Mouse (Mus musculus) thymus, adult 2 months (tissue): ENCODE data around the gene Tars2. TPM values are rescaled to one million over a fixed set of nuclear protein-coding genes. Genes with fewer than 3 reads are reported as not detected.

Source experiments
- DNase-seq: peaks from one replicate; pipeline ENCODE4 v3.0.0; 2021
- H3K27ac ChIP-seq: fragments of 200-500 bp; 2 replicates; pipeline ENCODE4 v1.5.1; 2012; ENCODE audit warnings: low read length, control low read depth; ENCODE audit not compliant: control insufficient read depth, insufficient read depth
- H3K27me3 ChIP-seq: fragments of 200-500 bp; 2 replicates; pipeline ENCODE4 v1.6.1; 2012; ENCODE audit warnings: mild to moderate bottlenecking, low read length, moderate library complexity, mixed read lengths; ENCODE audit not compliant: control insufficient read depth, insufficient read depth
- H3K36me3 ChIP-seq: fragments of 200-500 bp; 2 replicates; pipeline ENCODE4 v1.6.1; 2012; ENCODE audit warnings: mild to moderate bottlenecking, low read length, moderate library complexity; ENCODE audit not compliant: control insufficient read depth, insufficient read depth
- H3K4me1 ChIP-seq: fragments of 200-500 bp; replicated peaks from 2 replicates; pipeline ENCODE4 v1.6.1; 2012; ENCODE audit warnings: low read length; ENCODE audit not compliant: control insufficient read depth, insufficient read depth
- H3K4me3 ChIP-seq: fragments of 200-500 bp; 2 replicates; pipeline ENCODE4 v1.5.1; 2012; ENCODE audit warnings: mild to moderate bottlenecking, low read length, control low read depth, moderate library complexity; ENCODE audit not compliant: control insufficient read depth, insufficient read depth
- CTCF ChIP-seq: fragments of 200-500 bp; IDR thresholded peaks from 2 replicates; pipeline ENCODE4 v1.5.1; 2012; ENCODE audit warnings: mild to moderate bottlenecking, control low read depth, low read length, moderate library complexity, borderline replicate concordance; ENCODE audit not compliant: control insufficient read depth, poor library complexity, insufficient read depth; ENCODE audit errors: extremely low read depth
- POLR2A ChIP-seq: fragments of 200-500 bp; IDR thresholded peaks from 2 replicates; pipeline ENCODE4 v1.6.1; 2012; ENCODE audit warnings: mild to moderate bottlenecking, low read length, control low read depth, moderate library complexity; ENCODE audit not compliant: control insufficient read depth, poor library complexity, insufficient read depth; ENCODE audit errors: extremely low read depth
- WGBS: fragments of 180-500 bp; shearing (Covaris S2); methylation state at CpG from one replicate; pipeline ENCODE4 v1.1.7; 2018; 5-methylcytosine and 5-hydroxymethylcytosine counted together
- polyA plus RNA-seq: library from polyadenylated mRNA; depleted of rRNA; stranded (reverse); fragments of >200 nt; gene quantifications from 2 replicates; pipeline ENCODE4 v1.2.3, GENCODE M21; 2012

Gene Tars2
- polyA plus RNA-seq, 1 experiment: 44.1 TPM

DNA sequence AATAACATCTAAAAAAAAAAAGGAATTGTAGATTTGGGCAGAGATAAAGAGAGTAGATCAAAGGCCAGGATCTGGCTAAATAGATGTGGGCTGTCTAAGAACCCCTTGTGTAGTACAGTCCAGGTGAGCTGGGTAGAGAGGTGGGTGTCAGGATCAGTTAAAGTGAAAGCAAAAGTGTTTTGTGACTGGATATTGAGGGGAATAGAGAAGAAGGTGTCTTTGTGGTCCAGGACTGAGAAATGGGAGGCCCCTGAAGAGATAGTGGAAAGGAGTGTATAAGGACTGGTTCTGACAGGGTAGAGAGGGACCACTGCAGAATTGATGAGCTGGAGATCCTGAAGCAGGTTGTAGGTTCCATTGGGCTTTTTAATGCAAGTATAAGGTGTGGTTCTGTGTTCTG, 50.0 kb downstream of the Tars2 start:
- Histone ChIP-seq H3K27me3 (no peaks in the 10 kb centered on the region), H3K36me3 (no peaks in the 10 kb centered on the region), H3K4me3 (no peak overlapping the region), H3K27ac (no peak overlapping the region), H3K4me1 (peaks cover 19% of the 10 kb centered on the region)
- no peak for DNase-seq
- TF ChIP-seq POLR2A (no peak), CTCF (no peak)

DNA sequence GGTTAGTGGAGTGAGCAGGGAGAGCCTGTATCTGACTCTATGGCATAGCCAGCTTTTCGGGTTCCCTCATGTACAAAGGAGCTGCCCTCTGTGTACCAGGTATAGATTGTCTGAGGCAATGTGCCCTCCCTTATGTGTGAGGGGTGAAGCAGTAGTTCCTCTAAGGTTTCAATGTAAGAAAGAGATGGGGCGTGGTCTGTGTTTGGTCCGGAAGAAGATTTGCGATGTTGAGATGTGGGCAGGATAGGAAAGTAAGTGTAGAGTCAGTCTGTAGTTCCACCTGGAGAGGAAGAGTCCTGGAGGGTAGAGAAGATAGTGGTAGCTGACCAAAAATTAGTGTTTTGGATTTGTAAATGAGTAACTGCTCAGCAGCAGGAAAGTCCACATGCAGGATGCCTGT, 51.0 kb downstream of the Tars2 start:
- no peak for TF ChIP-seq CTCF
- TF ChIP-seq POLR2A: no peak
- no peaks in the 10 kb centered on the region for H3K36me3 ChIP-seq

DNA sequence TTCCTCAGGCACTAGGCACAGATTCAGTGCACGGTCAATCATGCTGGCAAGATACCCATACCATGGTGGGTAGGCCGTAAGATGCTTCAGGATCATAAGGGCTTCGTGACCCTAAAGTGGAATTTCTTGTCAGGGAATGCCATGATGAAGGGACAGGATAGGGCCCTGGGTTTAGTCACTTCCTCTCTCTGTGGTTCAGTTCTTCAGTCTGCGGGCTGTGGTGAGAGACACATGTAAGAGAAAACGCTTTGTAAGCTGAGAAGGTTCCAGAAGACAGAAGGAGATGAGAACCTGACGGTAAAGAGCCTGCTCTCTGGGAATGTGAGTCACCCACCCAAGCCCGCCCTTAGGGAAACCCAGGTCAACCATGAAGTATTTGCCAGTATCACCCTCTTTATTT, 52.5 kb downstream of the Tars2 start:
- Histone ChIP-seq H3K4me3 (no peak overlapping the region), H3K27ac (no peak overlapping the region), H3K4me1 (peaks cover 19% of the 10 kb centered on the region), H3K36me3 (no peaks in the 10 kb centered on the region), H3K27me3 (no peaks in the 10 kb centered on the region)
- no peak for TF ChIP-seq CTCF
- no peak for TF ChIP-seq POLR2A
- WGBS: 23% methylated on average over 7 of the region's 7 CpGs
- DNase-seq: peak; percentile 49

More for the DNA sequence above, 51.0 kb downstream of the Tars2 start:
- DNase-seq: no peak
- H3K4me1 ChIP-seq: peaks cover 19% of the 10 kb centered on the region
- 40% methylated on average over 4 of the region's 4 CpGs for WGBS
- H3K27ac ChIP-seq: no peak overlapping the region
- no peak overlapping the region for H3K4me3 ChIP-seq
- no peaks in the 10 kb centered on the region for H3K27me3 ChIP-seq

DNA sequence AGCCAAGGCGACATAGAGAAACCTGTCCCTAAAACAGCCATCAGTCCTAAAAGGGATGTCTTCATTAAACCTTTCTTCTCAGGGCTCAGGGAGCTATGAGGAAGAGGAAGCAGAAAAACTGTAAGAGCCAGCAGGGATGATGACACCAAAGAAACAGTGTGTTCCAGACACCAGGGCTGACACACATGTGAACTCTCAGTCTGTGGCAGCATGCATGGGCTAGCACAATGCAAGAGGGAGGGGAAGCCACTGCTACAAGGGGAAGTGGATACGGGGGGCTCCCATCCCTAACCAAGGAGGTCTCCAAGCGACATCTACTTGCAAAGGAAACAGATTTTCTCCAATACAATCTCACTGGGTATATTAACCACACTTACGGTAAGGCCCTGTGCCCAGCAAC, 53.7 kb downstream of the Tars2 start:
- Histone ChIP-seq H3K27me3 (no peaks in the 10 kb centered on the region), H3K4me3 (no peak overlapping the region), H3K36me3 (no peaks in the 10 kb centered on the region), H3K4me1 (peaks cover 19% of the 10 kb centered on the region), H3K27ac (no peak overlapping the region)
- DNase-seq: no peak
- no peak for TF ChIP-seq CTCF
- TF ChIP-seq POLR2A: no peak
- WGBS: 64% methylated on average over 4 of the region's 4 CpGs

DNA sequence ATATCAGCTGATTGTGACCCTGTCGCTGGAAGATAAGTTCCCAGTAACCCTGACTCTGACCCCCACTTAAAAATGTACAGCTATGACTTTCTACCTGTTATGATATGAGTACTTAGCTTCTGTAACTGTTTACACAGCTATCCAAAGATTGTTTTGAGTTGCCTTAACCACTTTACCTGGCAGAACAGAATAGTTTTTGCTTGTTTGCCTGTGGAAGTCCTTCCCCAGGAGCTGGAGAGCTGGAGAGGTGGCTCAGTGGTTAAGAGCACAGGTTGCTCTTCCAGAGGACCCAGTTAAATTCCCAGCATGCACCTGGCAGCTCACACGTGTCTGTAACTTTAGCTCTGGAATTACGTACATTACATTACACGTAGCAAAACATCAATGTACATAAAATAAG, 55.4 kb downstream of the Tars2 start:
- Histone ChIP-seq H3K36me3 (no peaks in the 10 kb centered on the region), H3K27ac (no peak overlapping the region), H3K4me3 (no peak overlapping the region), H3K4me1 (peaks cover 15% of the 10 kb centered on the region), H3K27me3 (no peaks in the 10 kb centered on the region)
- DNase-seq: no peak
- 96% methylated on average over 4 of the region's 4 CpGs for WGBS
- TF ChIP-seq POLR2A (no peak), CTCF (no peak)

DNA sequence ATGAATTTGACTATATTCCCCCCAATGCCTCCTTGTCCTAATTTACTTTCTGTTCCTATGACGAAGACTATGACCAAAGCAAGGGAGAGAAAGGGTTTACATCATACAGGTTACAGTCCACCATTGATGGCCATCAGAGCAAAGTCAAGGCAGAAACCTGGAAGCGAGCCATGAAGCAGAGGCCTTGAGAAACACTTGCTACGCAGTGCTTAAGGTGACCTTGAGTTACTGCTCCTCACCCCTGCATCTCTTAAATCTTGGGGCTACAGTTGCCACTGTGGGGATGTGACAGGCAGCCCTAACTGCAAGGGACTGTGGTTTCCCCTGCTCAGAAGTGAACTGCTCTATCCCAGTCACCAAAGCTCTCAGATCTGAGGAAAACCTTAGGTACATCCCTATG, 56.7 kb downstream of the Tars2 start:
- Histone ChIP-seq H3K36me3 (no peaks in the 10 kb centered on the region), H3K4me1 (peaks cover 9% of the 10 kb centered on the region), H3K27me3 (no peaks in the 10 kb centered on the region), H3K4me3 (no peak overlapping the region), H3K27ac (no peak overlapping the region)
- WGBS: 92% methylated on average over 3 of the region's 3 CpGs
- TF ChIP-seq POLR2A (no peak), CTCF (no peak)
- no peak for DNase-seq

DNA sequence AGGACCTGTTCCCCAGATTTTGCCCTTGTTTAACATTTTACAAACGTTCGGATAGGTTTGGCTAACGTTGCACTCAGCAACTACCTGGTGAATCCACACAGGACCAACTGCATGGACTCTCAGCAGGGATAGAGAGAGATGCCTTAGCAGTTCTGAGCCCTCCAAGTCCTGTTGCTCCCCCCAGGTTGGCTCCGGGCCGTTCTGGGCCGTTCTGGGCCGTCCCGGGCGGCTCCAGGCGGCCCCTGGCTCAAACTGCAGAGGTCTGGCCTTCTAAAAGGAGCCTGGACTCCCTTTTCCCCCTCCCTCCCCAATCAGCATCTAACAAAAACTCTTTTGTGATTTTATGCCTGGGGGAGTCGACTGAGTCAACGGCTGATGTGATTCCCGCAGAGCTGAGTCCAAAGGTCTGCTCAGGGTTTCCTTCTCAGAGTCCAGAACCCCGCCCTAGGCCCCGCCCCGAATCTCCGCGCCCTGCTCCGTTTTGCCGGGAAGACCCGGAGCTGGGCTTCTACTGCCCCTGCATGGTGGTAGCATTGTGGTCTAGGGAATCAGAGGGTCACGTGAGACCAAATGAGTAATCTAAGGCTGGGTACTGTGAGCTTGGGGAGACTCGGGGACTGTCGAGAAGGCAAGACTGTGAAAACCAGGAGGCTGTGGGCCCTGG, 58.0 kb downstream of the Tars2 start:
- Histone ChIP-seq H3K27me3 (no peaks in the 10 kb centered on the region), H3K4me1 (no peaks in the 10 kb centered on the region; the same call in 1 of the 2 replicates), H3K36me3 (no peaks in the 10 kb centered on the region), H3K4me3 (no peak overlapping the region), H3K27ac (no peak overlapping the region)
- 59% methylated on average over 24 of the region's 24 CpGs for WGBS
- DNase-seq: no peak
- no peak for TF ChIP-seq POLR2A
